Mouse (Mus musculus) CD4-positive, CD25-positive, alpha-beta regulatory T cell, adult 2 months (primary cell): Measurements from ENCODE around the gene Ddx56.
"Not testable (repeated sequence)": the region's sequence is repeated elsewhere in the genome, so short reads cannot be mapped to it uniquely, and the experiment has no call there.

Source experiments
- DNase-seq: peaks from one replicate; pipeline ENCODE4 v3.0.0-alpha.2; 2012; ENCODE audit warnings: low read depth, low spot score

Ddx56 gene

DNA sequence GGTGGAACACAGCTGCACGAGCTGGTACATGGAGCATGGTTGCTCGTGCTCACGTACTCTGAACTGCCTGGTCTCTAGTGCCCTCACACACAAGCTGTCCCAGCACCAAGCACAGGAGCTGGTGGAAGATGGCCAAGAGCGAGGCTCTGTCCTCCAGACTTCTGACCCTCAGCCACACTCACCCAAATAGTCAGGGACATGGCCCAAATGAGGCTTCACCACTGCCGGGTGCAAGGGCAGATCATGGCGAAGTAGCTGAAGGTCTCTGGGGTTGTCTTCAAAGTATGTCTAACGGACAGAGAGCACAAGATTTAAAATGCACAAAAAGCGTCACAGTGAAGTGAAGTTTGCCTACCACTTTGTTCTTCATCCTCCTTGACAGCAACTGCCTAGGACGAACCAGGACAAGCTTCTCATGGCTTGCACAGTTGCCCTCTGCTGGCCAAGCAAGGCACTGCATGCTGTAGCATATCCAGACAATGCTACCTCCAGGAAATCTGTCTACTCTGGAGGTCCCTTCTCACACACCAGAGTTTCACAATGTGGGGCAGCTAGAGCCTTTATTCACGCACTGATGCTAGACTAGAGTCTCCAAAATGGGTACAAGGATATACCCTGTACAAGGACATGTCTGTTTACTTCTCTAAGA is 6.0 kb downstream of the Ddx56 start:
- DNase-seq, result peak; percentile 87

DNA sequence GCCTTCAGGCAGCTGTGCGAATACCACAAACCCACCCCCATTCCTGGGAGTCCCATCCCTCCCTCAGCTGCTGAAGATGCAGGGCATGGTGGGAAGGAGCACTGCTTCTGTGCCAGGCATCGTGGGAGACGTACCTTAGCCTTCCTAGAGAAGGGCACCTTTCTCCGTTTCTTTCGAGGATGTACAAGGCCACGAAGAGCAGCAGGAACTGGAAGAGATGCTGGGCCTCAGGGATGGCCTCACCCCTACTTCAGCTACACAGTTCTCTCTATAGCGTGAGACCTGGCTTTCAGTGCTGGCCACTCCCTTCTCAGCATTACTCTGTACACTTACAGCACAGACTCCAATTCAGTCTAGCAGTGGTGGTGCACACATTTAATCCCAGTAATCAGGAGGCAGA is 8.2 kb downstream of the Ddx56 start:
- DNase-seq, result no peak

DNA sequence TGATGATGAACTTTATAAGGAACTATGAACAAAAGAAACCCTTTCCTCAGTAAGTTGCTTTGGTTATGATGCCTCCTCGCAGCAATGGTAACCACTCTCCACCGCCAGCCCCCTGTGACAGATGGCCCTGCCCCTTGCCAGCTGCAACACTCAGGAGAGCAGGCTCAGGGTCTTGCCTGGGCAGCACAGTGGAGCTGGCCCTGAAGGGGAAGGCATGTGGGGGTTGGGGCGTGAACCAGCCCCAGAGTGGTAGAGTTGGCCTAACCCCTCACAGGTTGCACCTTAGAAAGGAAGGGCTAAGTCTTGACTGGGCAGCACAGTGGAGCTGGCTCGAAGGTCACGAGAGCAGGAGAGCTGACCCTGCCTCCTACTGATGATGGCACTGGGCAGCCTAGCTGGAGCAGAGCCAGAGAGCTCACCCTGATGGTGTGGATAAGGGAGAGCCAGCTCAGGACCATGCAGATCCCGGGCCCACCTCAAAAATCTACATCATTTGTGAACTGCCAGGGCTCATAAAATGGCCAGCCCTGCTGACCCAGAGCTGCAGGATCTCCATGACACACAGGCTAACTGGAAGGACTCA is 11.0 kb downstream of the Ddx56 start:
- no peak for DNase-seq

DNA sequence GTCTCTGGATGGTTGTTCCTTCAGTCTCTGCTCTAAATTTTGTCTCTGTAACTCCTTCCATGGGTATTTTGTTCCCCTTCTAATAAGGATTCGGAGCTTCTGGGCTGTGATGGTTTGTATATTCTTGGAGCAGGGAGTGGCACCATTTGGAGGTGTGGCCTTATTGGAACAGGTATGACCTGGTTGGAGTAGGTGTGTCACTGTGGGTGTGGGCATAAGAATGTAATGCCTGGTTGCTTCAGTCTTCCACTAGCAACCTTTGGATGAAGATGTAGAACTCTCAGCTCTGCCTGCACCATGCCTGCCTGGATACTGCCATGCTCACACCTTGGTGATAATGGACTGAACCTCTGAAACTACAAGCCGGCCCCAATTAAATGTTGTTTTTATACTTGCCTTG is 13.0 kb downstream of the Ddx56 start:
- not testable (repeated sequence) for DNase-seq

DNA sequence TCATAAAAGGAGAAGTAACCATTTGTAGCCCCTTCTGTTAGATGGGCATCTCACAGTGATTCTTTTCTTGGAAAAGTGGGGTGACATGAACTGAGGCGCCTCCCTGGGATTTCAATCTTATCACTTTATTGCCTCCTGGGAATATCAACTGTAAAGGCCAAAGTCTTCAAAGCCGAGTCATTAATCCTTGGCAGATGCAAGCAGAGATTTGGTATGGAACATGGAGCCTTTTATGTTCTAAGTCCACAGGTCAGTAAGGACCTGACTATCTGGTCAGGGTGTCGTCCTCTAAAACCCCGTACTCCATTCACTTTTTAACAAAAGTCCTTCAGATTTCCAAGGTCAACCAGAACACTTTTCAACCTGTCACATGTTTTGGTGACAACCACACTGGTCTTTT is 14.7 kb downstream of the Ddx56 start:
- DNase-seq, result no peak

DNA sequence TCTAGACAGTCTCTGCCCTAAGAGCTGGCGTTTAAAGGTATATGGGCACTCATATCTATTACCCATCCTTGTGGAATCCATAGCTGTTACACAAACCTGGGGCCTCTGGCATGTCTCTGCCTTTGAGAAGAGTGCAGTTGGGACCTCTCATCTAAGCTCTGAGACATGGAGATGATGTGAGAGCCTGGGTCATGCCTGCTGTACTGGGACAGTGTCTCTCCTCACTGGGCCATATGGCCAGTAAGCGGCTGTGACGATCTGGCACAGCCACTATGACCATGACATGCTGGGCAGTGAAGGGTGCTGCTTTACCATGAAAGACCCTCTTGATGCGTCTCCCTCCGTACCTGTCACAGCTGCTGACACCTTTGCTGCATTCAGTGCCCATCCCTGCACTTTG is 15.3 kb downstream of the Ddx56 start:
- DNase-seq, result no peak

DNA sequence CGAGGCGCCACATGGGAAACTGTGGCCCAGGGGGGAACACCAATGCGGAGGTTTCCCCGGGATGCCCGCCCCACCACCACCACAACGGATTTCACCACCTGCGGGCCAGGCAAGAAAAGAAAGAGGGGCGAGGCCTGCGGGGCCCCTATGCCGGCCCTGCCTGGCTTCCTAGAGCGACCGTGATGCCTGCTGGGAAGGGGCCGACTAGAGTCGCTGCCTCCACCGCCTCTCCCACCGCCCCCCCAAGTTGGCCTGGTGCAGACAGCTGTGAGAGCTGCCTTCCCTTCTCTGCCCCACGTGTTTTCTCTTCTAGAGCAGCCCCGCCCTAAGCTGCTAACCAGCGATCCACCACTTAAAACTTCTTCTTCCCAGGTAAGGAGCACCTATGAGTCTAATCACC is 22.9 kb downstream of the Ddx56 start:
- DNase-seq, result no peak

DNA sequence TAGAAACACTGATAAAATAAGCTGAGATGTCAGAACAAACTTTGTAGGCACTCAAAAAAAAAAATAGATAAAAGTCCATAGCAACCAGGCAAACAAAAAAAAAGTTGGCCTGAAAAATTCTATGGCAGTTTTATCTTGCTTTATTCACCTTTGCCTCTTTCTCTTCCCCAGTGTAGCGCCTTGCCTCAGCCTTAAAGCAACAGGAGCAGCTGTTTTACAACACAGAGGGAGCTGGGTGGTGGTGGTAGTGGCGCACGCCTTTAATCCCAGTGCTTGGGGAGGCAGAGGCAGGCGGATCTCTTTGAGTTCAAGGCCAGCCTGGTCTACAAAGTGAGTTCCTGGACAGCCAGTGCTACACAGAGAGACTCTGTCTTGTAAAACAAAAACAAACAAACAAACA is 34.5 kb downstream of the Ddx56 start:
- no peak for DNase-seq

DNA sequence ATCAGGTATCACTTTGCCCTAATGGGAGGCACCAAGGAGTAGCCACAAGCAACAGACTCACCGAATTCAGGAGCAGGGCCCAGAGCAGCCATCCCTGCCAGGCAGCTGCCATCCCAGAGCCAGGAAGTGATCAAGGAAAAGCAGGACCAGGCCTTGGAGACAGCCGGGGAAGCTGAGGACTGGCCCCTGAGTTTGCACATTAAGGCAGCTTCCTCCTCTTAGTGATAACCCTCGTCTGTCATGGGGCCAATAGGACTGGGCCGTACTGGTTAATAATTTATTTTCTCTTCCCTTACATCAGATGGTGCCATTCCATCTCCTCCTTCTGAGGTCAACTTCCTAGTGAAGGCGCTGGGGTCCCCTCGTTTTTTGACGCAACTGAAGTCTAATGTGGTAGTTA is 37.6 kb downstream of the Ddx56 start, which contains the start of gene Npc1l1:
Gene Npc1l1 (minus strand): TSS at position 132 of the 400 bp plus-strand sequence.
- no peak for DNase-seq

DNA sequence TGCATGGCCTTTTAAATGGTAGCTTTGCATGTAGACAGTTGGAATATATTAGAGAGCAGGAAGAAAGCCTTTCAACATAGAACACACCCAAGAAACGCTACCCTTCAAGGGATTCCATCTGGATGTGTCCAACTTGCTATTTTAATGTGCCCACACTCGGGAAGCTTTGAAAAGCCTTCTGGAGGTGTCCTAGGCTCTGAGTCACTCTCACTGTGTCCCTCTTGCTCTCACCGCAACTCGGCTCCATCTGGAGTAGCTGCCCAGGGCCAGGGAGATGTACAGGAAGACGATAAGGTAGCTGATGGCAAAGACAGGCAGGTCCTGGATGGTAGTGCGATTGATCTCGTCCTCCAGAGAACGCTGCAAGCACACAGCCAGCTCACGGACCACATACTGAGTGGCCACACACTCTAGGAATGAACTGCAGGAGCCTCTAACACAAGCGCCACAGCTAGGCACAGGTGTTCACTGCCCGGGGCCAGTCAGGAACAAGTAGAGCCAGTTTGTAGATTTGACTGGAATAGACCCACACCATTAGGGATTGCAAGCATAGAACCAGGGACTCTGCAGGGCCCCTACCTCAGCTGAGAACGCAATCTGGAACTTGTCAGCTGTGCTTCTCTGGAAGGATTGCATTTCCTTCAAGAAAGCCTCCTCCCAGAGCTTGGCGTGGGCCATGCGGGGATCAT is 42.9 kb downstream of the Ddx56 start:
- DNase-seq, result no peak

DNA sequence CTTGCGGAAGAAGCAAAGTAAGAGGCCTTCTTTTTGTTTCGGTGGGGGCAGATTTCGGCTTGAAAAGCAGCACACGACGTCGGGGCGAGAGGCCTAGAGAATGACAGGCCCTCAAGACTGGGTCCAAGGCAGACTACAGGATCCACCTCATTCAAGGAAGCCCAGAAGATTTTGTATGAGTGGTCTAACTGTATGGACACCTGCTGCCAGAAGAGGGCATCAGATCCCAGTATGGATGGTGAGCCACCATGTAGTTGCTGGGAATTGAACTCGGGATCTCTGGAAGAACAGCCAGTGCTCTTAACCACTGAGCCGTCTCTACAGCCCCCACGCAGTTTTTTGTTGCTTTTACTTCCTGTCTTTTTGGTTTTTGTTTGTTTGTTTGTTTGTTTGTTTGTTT is 45.4 kb downstream of the Ddx56 start:
- no peak for DNase-seq

DNA sequence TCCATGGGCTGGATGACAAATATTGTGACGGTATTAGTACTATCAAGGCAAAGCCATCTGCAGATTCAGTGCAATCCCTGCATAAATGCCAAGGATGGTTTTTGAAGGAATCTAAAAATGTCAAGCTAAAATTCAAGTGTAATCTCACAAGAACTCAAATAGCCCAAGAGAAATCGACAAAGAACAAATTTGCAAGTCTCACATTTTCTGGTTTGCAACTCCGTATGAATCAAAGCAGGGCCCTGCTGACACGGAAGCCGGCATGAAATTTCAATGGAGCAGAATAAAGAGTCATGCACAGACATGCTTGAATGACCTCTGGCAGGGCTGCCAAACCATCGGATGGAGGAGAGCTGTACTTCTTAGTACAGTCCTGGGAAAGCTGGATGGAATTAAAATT is 47.6 kb downstream of the Ddx56 start:
- DNase-seq, result no peak

DNA sequence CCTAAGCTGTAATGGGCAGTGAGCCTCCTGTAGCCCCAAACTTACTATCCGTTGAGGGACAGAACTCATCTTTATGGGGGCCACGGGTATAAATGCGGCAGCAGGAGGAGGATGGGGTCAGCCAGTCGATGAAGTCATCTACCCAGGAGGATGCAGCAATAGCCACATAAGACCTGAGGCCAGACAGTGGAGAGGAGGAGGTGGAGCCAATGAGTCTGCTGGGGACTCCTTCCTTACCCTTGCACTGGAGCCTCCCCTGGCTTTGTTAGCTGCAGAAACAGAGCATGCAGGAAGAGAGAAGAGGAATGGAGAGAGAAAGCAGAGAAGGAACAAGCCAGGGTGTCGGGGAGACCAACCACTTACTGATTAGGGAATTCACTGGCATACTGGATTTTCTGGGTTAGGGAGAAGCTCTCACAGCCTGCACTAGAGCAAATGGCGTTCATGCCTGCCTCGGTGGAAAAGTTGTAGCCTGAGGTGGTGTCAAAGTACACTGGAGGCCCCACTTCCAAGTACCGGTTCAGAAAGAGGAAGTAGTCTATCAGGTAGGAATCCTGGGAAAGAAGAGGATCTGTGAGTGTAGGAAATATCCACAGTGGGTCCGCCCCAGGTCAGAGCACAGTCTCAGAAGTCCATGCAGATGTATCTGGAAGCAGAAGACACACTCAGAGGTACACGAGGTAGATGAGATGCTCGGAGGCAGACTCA is 49.2 kb downstream of the Ddx56 start:
- no peak for DNase-seq

DNA sequence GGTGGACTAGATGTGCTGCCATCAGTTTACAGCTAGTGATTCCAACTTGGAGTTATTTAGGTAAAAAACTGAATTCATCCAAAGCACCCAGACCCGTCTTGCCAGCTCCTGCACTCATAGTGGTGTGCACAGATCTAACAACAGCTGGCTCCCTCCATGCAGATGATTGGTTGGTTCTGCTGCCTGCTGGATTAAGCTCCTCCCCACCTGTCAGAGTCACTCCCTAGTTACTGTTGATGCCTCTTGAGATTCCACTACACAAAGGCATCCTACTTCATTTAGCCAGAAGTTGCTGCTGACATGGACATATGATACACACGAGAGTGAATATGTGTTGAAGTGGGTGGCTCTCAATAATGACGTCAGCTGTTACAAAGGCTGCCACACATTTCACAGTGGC is 50.7 kb downstream of the Ddx56 start:
- no peak for DNase-seq
